Mouse (Mus musculus) liver, embryonic 15.5 days (tissue): ENCODE results near the gene Ccdc30. TPM values are rescaled to one million over a fixed set of nuclear protein-coding genes. Genes with fewer than 3 reads are reported as not detected.

Experiments
- ATAC-seq: fragments of 200-750 bp; cut with Nextera tagmentation; 2 replicates; pipeline ENCODE4 v1.8.0; 2017; ENCODE audit warnings: moderate number of reproducible peaks, mild to moderate bottlenecking, moderate library complexity; ENCODE audit not compliant: insufficient read depth
- H3K27ac ChIP-seq: fragments of 300-500 bp; sonication (generic); replicated peaks from 2 replicates; pipeline ENCODE4 v1.5.1; 2015; ENCODE audit warnings: mild to moderate bottlenecking, inconsistent platforms
- H3K27me3 ChIP-seq: fragments of 300-500 bp; sonication (generic); 2 replicates; pipeline ENCODE4 v1.6.1; 2015; ENCODE audit warnings: mild to moderate bottlenecking, inconsistent platforms
- H3K36me3 ChIP-seq: fragments of 300-500 bp; sonication (generic); replicated peaks from 2 replicates; pipeline ENCODE4 v1.6.1; 2015; ENCODE audit warnings: moderate library complexity, mild to moderate bottlenecking, inconsistent platforms
- H3K4me1 ChIP-seq: fragments of 300-500 bp; sonication (generic); replicated peaks from 2 replicates; pipeline ENCODE4 v1.6.1; 2015; ENCODE audit warnings: inconsistent platforms
- H3K4me2 ChIP-seq: fragments of 300-500 bp; sonication (generic); 2 replicates; pipeline ENCODE4 v1.6.1; 2015; ENCODE audit warnings: moderate library complexity, mild to moderate bottlenecking, inconsistent platforms
- H3K4me3 ChIP-seq: fragments of 300-500 bp; sonication (generic); replicated peaks from 2 replicates; pipeline ENCODE4 v1.5.1; 2015; ENCODE audit warnings: mild to moderate bottlenecking, inconsistent platforms
- H3K9ac ChIP-seq: fragments of 300-500 bp; sonication (generic); 2 replicates; pipeline ENCODE4 v1.6.1; 2015; ENCODE audit warnings: moderate library complexity, mild to moderate bottlenecking, inconsistent platforms
- H3K9me3 ChIP-seq: fragments of 300-500 bp; sonication (generic); replicated peaks from 2 replicates; pipeline ENCODE4 v1.6.1; 2016; ENCODE audit warnings: inconsistent platforms
- WGBS: fragments of 180-500 bp; shearing (Covaris S2); methylation state at CpG from one replicate; pipeline ENCODE4 v1.1.7; 2015; ENCODE audit warnings: mixed read lengths; ENCODE audit not compliant: insufficient replicate concordance; 5-methylcytosine and 5-hydroxymethylcytosine counted together
- polyA plus RNA-seq: library from polyadenylated mRNA; unstranded; fragments of >200 nt; fragmentation: Nextera tagmentation; extraction: Ambion mirVana; gene quantifications from 2 replicates; pipeline ENCODE4 v1.2.1, GENCODE M21; 2015

Gene Ccdc30
- polyA plus RNA-seq, result 1.1 and 1.5 TPM in 2 replicates

DNA sequence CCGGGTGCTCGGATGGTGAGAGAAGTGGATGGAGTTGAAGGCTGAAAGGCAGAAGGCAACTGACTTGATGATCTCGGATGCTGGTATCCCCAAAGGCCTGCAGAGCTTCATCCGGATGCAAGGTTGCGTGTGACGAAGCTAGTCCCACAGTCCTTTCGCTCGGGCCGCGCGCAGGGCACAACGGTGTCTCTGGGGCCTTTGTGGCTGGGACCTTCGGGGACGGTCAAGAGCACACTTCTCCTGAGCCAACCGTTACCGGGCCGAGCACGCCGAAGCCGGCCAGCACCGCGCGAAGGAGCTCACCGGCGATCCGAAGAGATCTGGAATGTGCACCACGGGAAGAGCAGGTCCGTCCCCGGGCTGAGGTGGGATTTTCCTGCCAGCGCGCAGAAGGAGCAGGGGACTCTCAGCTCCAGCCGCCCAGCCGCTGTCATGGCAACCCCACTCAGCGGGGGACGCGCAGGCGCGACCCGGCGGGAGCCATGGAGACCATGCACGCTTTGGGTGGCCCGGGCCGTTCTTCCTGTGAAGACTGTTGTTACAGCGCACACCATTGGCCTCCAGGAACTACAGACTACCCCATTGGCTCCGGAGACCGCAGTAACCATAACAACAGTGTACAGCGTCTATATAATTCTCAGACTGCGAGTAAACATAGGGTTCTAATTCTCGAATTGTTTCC lies at the start of gene Ccdc30:
TSS of gene Ccdc30 (minus strand) at position 450 of the 682 bp plus-strand sequence.
- H3K4me3 ChIP-seq, result peak within 1 kb of the TSS; percentile 52
- peaks cover 29% of the 10 kb centered on the region for H3K4me1 ChIP-seq
- H3K9me3 ChIP-seq, result no peaks in the 10 kb centered on the region
- ATAC-seq, result peak; percentile 88
- H3K27ac ChIP-seq, result no peak within 1 kb of the TSS
- H3K4me2 ChIP-seq, result peak within 1 kb of the TSS; percentile 74
- peak within 1 kb of the TSS; percentile 25; the same call in 1 of the 2 replicates for H3K9ac ChIP-seq
- H3K27me3 ChIP-seq, result peaks cover 38% of the 10 kb centered on the region
- H3K36me3 ChIP-seq, result no peaks in the 10 kb centered on the region
- under 1% methylated on average over 49 of the region's 49 CpGs for WGBS

DNA sequence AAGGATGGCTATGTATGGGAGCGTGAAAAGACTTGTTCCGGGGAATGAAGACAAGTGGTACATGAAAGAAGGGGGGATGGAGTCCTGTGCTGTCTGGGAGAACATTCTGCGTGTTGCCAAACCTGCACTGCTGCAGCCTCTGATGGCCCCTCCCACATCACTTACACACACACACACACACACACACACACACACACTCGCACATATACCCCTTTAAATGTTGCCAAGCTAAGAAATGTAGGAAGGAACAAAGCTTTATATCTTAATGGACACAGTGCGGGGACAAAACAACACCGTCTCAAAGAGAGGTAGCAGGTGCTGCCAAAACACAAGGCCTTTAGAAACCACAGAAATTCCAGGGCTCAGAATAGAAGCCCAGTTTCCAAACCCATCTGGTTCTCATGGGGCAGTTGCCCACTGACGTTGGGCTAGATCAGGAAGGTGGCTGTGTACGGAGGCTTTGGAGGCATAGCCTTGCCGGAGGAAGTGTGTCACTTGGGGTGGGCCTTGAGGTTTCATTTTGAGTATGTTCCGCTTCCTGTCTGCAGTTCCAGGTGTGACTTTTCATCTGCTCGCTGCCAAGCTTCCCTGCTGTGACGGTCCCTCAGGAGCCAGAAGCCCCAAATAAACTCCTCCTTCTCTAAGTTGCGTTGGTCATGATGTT lies 48.6 kb upstream of the Ccdc30 start:
- H3K9ac ChIP-seq, result no peak overlapping the region
- 53% methylated on average over 13 of the region's 13 CpGs for WGBS
- no peaks in the 10 kb centered on the region for H3K4me1 ChIP-seq
- H3K4me3 ChIP-seq, result no peak overlapping the region
- no peaks in the 10 kb centered on the region for H3K36me3 ChIP-seq
- no peak overlapping the region for H3K4me2 ChIP-seq
- no peaks in the 10 kb centered on the region for H3K9me3 ChIP-seq
- H3K27ac ChIP-seq, result no peak overlapping the region
- H3K27me3 ChIP-seq, result no peaks in the 10 kb centered on the region; the same call in 1 of the 2 replicates
- ATAC-seq, result no peak

DNA sequence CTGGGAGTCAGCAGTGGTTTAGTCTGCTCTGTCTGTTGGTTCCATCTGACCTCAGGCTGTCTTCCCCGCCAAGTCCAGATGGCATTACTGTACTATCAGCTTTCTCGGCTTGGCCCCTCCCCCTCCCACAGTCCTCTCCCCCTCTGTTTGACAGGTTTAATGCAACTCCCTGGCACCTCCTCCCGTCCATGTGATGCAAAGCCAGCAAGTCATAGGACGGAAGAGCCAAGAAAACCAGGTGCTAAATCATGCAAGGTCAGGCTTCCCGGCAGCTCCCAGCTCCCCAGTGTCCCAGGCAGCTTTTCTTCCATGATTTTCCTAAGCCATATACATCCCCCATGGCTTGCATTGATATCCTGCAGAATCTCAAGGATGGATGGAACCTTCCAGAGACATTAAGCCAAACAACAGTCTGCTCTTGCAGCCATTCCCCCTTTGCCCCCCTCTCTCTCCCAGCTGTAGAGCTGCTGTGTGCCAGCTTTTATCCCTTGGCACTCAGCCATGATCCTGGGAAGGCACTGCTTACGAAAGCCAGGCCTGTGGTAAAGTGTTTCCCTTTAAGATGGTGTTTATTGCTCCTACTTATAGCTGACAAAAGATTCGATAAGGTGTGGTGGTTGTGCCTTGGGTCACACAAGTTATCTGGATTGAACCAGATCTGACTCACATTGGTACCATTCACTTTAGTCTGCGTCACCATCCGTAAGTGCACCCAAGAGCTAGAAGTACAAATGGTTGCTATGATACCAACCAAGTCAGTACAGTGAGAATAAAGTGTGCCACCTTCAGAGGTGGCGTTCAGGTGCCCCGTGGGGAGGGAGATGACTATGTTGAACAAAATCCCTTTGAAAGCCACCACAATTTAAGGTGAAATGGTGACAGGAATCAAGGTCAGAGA lies 47.8 kb upstream of the Ccdc30 start:
- WGBS, result 47% methylated on average over 11 of the region's 11 CpGs
- Histone ChIP-seq H3K4me1 (no peaks in the 10 kb centered on the region), H3K27ac (no peak overlapping the region), H3K4me2 (no peak overlapping the region), H3K9ac (no peak overlapping the region), H3K27me3 (no peaks in the 10 kb centered on the region; the same call in 1 of the 2 replicates), H3K36me3 (no peaks in the 10 kb centered on the region), H3K4me3 (no peak overlapping the region), H3K9me3 (no peaks in the 10 kb centered on the region)
- ATAC-seq, result no peak

DNA sequence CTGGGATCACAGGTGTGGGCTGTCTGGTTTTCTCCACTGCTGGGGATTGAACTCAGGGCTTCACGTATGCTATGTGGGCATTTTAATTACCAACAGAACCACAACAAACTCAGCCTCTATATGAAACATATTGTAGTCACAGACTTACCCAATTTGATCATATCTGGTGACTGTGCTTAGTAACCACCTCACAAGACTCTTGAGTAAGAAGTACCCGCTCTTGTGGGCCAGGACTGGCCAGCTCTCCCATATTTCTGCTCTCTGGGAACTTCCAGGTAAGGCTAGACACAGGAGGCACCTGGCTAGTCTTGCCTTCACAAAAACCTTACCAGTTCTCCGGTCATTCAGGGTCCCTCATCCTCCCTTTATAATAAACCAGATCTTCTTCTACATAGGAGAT lies 47.1 kb upstream of the Ccdc30 start:
- Histone ChIP-seq H3K27ac (no peak overlapping the region), H3K9ac (no peak overlapping the region)
- no peak for ATAC-seq

DNA sequence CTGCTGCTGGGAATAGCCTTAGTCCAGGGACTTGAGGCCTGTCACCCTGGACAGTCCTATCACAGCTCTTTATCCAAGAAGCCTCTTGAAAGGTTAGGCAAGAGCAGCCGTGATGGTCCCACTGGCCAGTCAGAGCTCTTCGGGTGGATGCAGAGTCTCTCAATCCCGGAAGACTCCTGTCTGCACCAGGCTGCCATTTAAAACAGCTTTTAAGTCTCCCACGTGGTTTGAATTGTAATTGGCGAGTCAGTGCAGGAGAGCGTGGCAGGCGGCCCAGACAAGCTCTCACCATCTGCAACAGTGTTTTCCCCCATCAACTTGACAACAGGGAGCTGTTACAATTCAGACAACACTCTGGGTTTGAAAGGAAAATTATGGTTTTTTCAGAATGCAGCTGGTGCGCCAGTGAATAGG lies 45.4 kb upstream of the Ccdc30 start:
- Histone ChIP-seq H3K27me3 (no peaks in the 10 kb centered on the region; the same call in 1 of the 2 replicates), H3K4me2 (no peak overlapping the region), H3K9me3 (no peaks in the 10 kb centered on the region), H3K4me1 (no peaks in the 10 kb centered on the region), H3K9ac (no peak overlapping the region), H3K27ac (no peak overlapping the region), H3K4me3 (no peak overlapping the region), H3K36me3 (no peaks in the 10 kb centered on the region)
- no peak for ATAC-seq
- WGBS, result 50% methylated on average over 8 of the region's 8 CpGs

More for the DNA sequence above, 47.1 kb upstream of the Ccdc30 start:
- WGBS, result 54% methylated on average over 3 of the region's 3 CpGs
- H3K36me3 ChIP-seq, result no peaks in the 10 kb centered on the region
- no peak overlapping the region for H3K4me3 ChIP-seq
- H3K27me3 ChIP-seq, result no peaks in the 10 kb centered on the region; the same call in 1 of the 2 replicates
- no peak overlapping the region for H3K4me2 ChIP-seq
- H3K9me3 ChIP-seq, result no peaks in the 10 kb centered on the region
- no peaks in the 10 kb centered on the region for H3K4me1 ChIP-seq

DNA sequence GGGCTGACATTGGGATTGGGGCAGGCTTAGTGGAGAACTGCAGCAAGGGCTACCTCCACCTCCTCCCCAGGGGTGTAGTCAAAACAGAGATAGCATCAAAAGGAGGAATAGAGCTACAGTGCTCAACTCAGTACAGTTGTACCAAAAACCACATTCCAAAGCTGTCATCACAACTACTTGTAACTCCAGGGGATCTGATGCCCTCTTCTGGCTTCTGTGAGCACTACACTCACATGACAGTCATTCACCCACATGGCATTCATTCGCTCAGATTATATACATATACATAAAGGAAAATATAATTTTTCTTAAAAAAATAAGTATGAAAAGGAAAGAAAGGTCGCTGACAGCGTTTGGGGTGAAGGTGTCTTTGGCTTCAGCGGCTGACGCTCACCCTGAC lies 45.0 kb upstream of the Ccdc30 start:
- 50% methylated on average over 5 of the region's 5 CpGs for WGBS
- Histone ChIP-seq H3K27ac (no peak overlapping the region), H3K4me2 (no peak overlapping the region), H3K27me3 (no peaks in the 10 kb centered on the region; the same call in 1 of the 2 replicates), H3K4me3 (no peak overlapping the region), H3K36me3 (no peaks in the 10 kb centered on the region), H3K4me1 (no peaks in the 10 kb centered on the region), H3K9ac (no peak overlapping the region), H3K9me3 (no peaks in the 10 kb centered on the region)
- no peak for ATAC-seq

DNA sequence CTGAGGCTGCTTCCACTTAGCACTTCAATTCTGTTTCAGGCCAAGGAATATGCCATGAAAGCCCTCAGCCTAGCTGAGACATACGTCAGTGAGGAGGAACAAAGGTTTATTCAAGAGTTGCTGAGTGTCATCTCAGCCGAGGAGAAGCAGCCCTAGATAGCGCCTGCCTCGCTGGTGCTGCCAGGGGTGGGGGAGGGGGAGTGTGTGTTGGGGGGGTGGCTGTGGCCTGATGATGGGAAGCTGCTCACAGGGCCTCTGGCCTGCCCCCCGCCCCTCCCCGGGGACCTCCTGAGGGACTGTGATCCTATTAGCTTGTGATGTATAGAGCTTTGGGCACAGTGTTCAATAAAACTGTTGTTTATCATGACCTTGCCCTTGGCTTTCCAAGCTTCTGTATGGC lies 38.2 kb upstream of the Ccdc30 start:
- no peaks in the 10 kb centered on the region for H3K36me3 ChIP-seq
- no peaks in the 10 kb centered on the region for H3K27me3 ChIP-seq
- no peaks in the 10 kb centered on the region for H3K9me3 ChIP-seq
- no peak overlapping the region for H3K4me3 ChIP-seq
- no peak for ATAC-seq
- no peak overlapping the region for H3K27ac ChIP-seq
- 19% methylated on average over 6 of the region's 6 CpGs for WGBS
- H3K4me1 ChIP-seq, result no peaks in the 10 kb centered on the region
- H3K9ac ChIP-seq, result no peak overlapping the region
- no peak overlapping the region for H3K4me2 ChIP-seq

DNA sequence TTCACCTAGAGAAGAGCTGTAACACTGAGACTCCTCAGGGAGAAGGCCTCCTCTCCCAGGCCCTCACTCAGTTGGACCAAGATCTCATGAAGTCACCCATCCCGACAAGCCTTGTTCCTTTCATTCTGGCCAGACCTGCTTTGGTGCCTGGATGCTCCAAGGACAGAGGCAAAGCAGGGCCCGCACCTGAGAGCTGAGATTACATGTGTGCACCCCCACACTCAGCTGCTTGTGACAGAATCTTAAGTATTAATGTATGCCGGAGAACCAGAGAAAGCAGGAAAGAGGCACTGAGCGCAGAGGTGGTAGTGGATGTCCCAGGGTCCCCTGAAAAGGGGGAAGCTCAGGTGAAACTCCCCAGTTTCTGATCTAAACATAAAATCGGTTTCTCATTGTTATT lies 37.8 kb upstream of the Ccdc30 start:
- H3K9ac ChIP-seq, result no peak overlapping the region
- ATAC-seq, result no peak
- H3K36me3 ChIP-seq, result no peaks in the 10 kb centered on the region
- H3K27ac ChIP-seq, result no peak overlapping the region
- H3K9me3 ChIP-seq, result no peaks in the 10 kb centered on the region
- no peak overlapping the region for H3K4me3 ChIP-seq
- H3K27me3 ChIP-seq, result no peaks in the 10 kb centered on the region
- no peaks in the 10 kb centered on the region for H3K4me1 ChIP-seq
- 60% methylated on average over 5 of the region's 5 CpGs for WGBS
- H3K4me2 ChIP-seq, result no peak overlapping the region

DNA sequence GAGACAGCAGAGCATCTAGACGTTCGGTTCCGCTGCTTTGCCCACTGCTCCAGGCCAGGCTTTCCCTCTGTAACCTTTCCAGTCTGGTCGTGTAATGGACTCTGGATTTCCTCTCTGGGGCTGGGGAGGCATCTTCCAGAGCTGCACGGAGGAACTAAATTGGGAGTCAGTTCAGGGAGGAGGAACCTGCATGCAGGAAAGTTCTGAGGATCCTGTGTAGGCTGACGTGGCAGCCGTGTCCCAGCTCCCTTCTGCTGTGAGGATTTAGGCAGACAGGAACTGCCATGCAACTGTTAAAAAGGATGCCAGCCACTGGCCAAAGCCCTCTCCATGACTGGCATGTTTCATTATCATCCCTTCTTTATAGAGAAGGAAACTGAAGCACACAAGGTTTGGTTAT lies 35.1 kb upstream of the Ccdc30 start:
- no peak overlapping the region for H3K9ac ChIP-seq
- no peak for ATAC-seq
- no peak overlapping the region for H3K4me2 ChIP-seq
- no peaks in the 10 kb centered on the region for H3K36me3 ChIP-seq
- 47% methylated on average over 7 of the region's 7 CpGs for WGBS
- no peaks in the 10 kb centered on the region for H3K4me1 ChIP-seq
- H3K27ac ChIP-seq, result no peak overlapping the region
- no peaks in the 10 kb centered on the region for H3K27me3 ChIP-seq
- no peak overlapping the region for H3K4me3 ChIP-seq
- no peaks in the 10 kb centered on the region for H3K9me3 ChIP-seq

DNA sequence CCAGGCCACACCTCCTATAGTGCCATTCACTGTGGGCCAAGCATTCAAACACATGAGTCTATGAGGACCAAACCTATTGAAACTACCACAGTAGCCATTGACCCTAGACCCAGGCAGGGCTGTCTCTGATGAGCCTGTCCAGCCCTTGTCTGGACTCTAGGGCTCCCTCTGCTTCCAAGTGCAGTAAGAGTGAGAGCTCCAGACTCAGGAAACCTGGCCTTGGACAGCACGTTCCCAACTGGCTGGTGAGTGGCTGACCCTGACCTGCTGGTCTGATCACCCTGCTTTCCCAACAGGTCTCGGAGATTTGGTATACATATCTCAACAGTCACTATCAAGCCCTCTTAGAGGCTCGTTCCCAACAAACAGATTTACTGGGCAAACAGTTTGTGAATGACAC lies 32.5 kb upstream of the Ccdc30 start:
- H3K4me1 ChIP-seq, result no peaks in the 10 kb centered on the region
- no peak overlapping the region for H3K4me2 ChIP-seq
- no peak overlapping the region for H3K9ac ChIP-seq
- H3K27ac ChIP-seq, result no peak overlapping the region
- no peaks in the 10 kb centered on the region for H3K27me3 ChIP-seq
- H3K4me3 ChIP-seq, result no peak overlapping the region
- 52% methylated on average over 3 of the region's 3 CpGs for WGBS
- no peak for ATAC-seq
- H3K9me3 ChIP-seq, result no peaks in the 10 kb centered on the region
- no peaks in the 10 kb centered on the region for H3K36me3 ChIP-seq

DNA sequence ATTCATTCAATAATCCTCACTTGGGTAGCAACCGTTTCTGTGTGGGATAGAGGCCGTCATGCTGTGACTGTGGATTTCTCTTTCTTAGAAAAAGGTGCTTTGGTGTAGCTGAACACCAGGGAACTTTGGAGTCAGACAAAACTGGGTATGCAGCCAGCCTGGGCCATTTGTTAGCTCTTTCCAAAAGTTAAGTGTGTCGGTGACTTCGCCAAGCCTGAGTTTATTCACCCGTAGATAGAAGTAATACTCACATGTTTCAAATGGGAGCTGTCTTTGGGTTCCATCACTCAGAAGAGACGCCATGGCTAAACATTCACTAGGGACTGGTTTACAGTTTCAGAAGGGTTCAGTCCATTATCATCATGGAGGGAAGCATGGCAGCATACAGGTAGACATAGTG lies 31.9 kb upstream of the Ccdc30 start:
- Histone ChIP-seq H3K9me3 (no peaks in the 10 kb centered on the region), H3K4me2 (no peak overlapping the region), H3K4me3 (no peak overlapping the region), H3K36me3 (no peaks in the 10 kb centered on the region), H3K9ac (no peak overlapping the region), H3K27me3 (no peaks in the 10 kb centered on the region), H3K27ac (no peak overlapping the region), H3K4me1 (no peaks in the 10 kb centered on the region)
- ATAC-seq, result no peak
- WGBS, result 73% methylated on average over 6 of the region's 6 CpGs
